Mouse (Mus musculus) midbrain, embryonic 14.5 days (tissue): ENCODE results near the gene Olfr283. TPM values are rescaled to one million over a fixed set of nuclear protein-coding genes. Genes with fewer than 3 reads are reported as not detected.

ENCODE experiments used
- ATAC-seq: fragments of 200-750 bp; cut with Nextera tagmentation; 2 replicates; pipeline ENCODE4 v1.8.0; 2017; ENCODE audit warnings: moderate number of reproducible peaks, moderate library complexity; ENCODE audit not compliant: low FRiP score, low TSS enrichment
- DNase-seq: peaks from one replicate; pipeline ENCODE4 v3.0.0-alpha.2; 2015
- H3K27ac ChIP-seq: fragments of 300-500 bp; sonication (generic); replicated peaks from 2 replicates; pipeline ENCODE4 v1.5.1; 2014; ENCODE audit warnings: mild to moderate bottlenecking, low read depth, low read length, moderate library complexity
- H3K27me3 ChIP-seq: fragments of 300-500 bp; sonication (generic); 2 replicates; pipeline ENCODE4 v1.6.1; 2014; ENCODE audit warnings: low read length, control low read depth, mixed read lengths; ENCODE audit not compliant: control insufficient read depth, insufficient read depth
- H3K36me3 ChIP-seq: fragments of 300-500 bp; sonication (generic); 2 replicates; pipeline ENCODE4 v1.6.1; 2014; ENCODE audit warnings: low read length, control low read depth; ENCODE audit not compliant: control insufficient read depth, insufficient read depth
- H3K4me1 ChIP-seq: fragments of 300-500 bp; sonication (generic); 2 replicates; pipeline ENCODE4 v1.6.1; 2014; ENCODE audit warnings: mild to moderate bottlenecking, antibody characterized with exemption, low read length, control low read depth; ENCODE audit not compliant: control insufficient read depth, insufficient read depth
- H3K4me2 ChIP-seq: fragments of 300-500 bp; sonication (generic); 2 replicates; pipeline ENCODE4 v1.6.1; 2014; ENCODE audit warnings: mild to moderate bottlenecking, low read length, moderate library complexity
- H3K4me3 ChIP-seq: fragments of 300-500 bp; sonication (generic); replicated peaks from 2 replicates; pipeline ENCODE4 v1.5.1; 2014; ENCODE audit warnings: low read depth, low read length
- H3K9ac ChIP-seq: fragments of 300-500 bp; sonication (generic); replicated peaks from 2 replicates; pipeline ENCODE4 v1.6.1; 2014; ENCODE audit warnings: mild to moderate bottlenecking, low read length, moderate library complexity
- H3K9me3 ChIP-seq: fragments of 300-500 bp; sonication (generic); 2 replicates; pipeline ENCODE4 v1.6.1; 2016; ENCODE audit warnings: low read length, control low read depth, mixed read lengths; ENCODE audit not compliant: control insufficient read depth
- WGBS: fragments of 180-500 bp; shearing (Covaris S2); extraction: QIAGEN DNeasy Blood & Tissue Kit; methylation state at CpG from one replicate; pipeline ENCODE4 v1.1.7; 2014; 5-methylcytosine and 5-hydroxymethylcytosine counted together
- polyA plus RNA-seq: library from polyadenylated mRNA; unstranded; fragments of >200 nt; fragmentation: Nextera tagmentation; extraction: Ambion mirVana; gene quantifications from 2 replicates; pipeline ENCODE4 v1.2.1, GENCODE M21; 2014

Gene Olfr283
- polyA plus RNA-seq, 1 experiment from 2014 or later = not detected

GRCm38 (mm10) chr15:98378209-98378608, 2.5 kb downstream of the Olfr283 start:
- Histone ChIP-seq H3K36me3 (no peaks in the 10 kb centered on the region), H3K4me1 (no peaks in the 10 kb centered on the region), H3K9me3 (no peaks in the 10 kb centered on the region), H3K4me3 (no peak overlapping the region), H3K4me2 (no peak overlapping the region), H3K27ac (no peak overlapping the region), H3K9ac (no peak overlapping the region), H3K27me3 (no peaks in the 10 kb centered on the region)
- 95% methylated on average over 13 of the region's 13 CpGs for WGBS
- no peak for DNase-seq
- ATAC-seq = no peak

- Histone ChIP-seq H3K4me1 (no peaks in the 10 kb centered on the region), H3K4me2 (no peak within 1 kb of the TSS), H3K9me3 (no peaks in the 10 kb centered on the region), H3K27ac (no peak within 1 kb of the TSS), H3K4me3 (no peak within 1 kb of the TSS), H3K27me3 (no peaks in the 10 kb centered on the region), H3K9ac (no peak within 1 kb of the TSS), H3K36me3 (no peaks in the 10 kb centered on the region)
- DNase-seq (no peak), ATAC-seq (no peak)
- WGBS = 86% methylated on average over 8 of the region's 8 CpGs
These were observed 39.9 kb downstream of the Olfr283 start, which contains the start of gene Olfr284 for GRCm38 (mm10) chr15:98340887-98341286. Gene Olfr284, minus strand, starts transcription at chr15:98340987.

Other genes with a start within 250 kb of the Olfr283 start
- gene Asb8, start 215.3 kb downstream of the Olfr283 start, polyA plus RNA-seq = 65.9 and 71.8 TPM in 2 replicates
- gene Ccdc184, start 213.8 kb downstream of the Olfr283 start, polyA plus RNA-seq = 98.5 and 102 TPM in 2 replicates
- not detected in 2 replicates for gene Olfr288, start 185.4 kb downstream of the Olfr283 start, polyA plus RNA-seq
- gene Gm44579, start 160.0 kb downstream of the Olfr283 start, polyA plus RNA-seq = not detected in 2 replicates
- gene Olfr287, start 159.9 kb downstream of the Olfr283 start, polyA plus RNA-seq = 0.17 TPM in 1 of 2 replicates, not detected in the other
- not detected in 2 replicates for gene Olfr286, start 146.5 kb downstream of the Olfr283 start, polyA plus RNA-seq
- not detected in 2 replicates for gene H1fnt, start 123.7 kb downstream of the Olfr283 start, polyA plus RNA-seq
- gene Zfp641, start 84.8 kb downstream of the Olfr283 start, polyA plus RNA-seq = 7.9 and 11.7 TPM in 2 replicates
- gene Olfr285, start 63.6 kb downstream of the Olfr283 start, polyA plus RNA-seq = not detected in 2 replicates
- gene Olfr284, start 40.0 kb downstream of the Olfr283 start, polyA plus RNA-seq = 0.40 TPM in 1 of 2 replicates, not detected in the other
- gene Olfr282, start 50.3 kb upstream of the Olfr283 start, polyA plus RNA-seq = not detected in 2 replicates
- not detected in 2 replicates for gene Olfr281, start 71.6 kb upstream of the Olfr283 start, polyA plus RNA-seq
- gene OR5BS1P, start 89.0 kb upstream of the Olfr283 start, polyA plus RNA-seq = not detected in 2 replicates
- not detected in 2 replicates for gene Lalba, start 101.8 kb upstream of the Olfr283 start, polyA plus RNA-seq
- gene Olfr279, start 111.5 kb upstream of the Olfr283 start, polyA plus RNA-seq = not detected in 2 replicates
- gene Kansl2, start 153.3 kb upstream of the Olfr283 start, polyA plus RNA-seq = 125 TPM in 2 replicates
- gene Ccnt1, start 190.0 kb upstream of the Olfr283 start, polyA plus RNA-seq = 59.7 and 65.8 TPM in 2 replicates
- 0.58 TPM in 1 of 2 replicates, not detected in the other for gene 4930415O20Rik, start 190.1 kb upstream of the Olfr283 start, polyA plus RNA-seq
- 9.6 and 12.2 TPM in 2 replicates for gene Adcy6, start 229.1 kb upstream of the Olfr283 start, polyA plus RNA-seq
- gene Cacnb3, start 249.9 kb upstream of the Olfr283 start, polyA plus RNA-seq = 130 and 136 TPM in 2 replicates